Mouse (Mus musculus): ENCODE measurements around the gene Tmem229a. TPM values are rescaled to one million over a fixed set of nuclear protein-coding genes. Genes with fewer than 3 reads are reported as not detected.

Tmem229a gene
- polyA plus RNA-seq, 1 experiment from 2014 or later: 4.6 TPM

GRCm38 (mm10) chr6:24955131-24955945 is 759 bp downstream of the Tmem229a start:
- WGBS: under 1% methylated on average over 89 of the region's 91 CpGs
- ATAC-seq: peak; percentile 91
- no peaks in the 10 kb centered on the region for H3K36me3 ChIP-seq (ENCODE audit: control insufficient read depth, insufficient read depth, low read length)
- H3K4me2 ChIP-seq (ENCODE audit: low read length): peak overlapping the region; percentile 86
- 0 out of 2 replicates have a peak, but pooled peaks cover 4% of the 10 kb centered on the region for H3K4me1 ChIP-seq (ENCODE audit: control insufficient read depth, insufficient read depth, low read length)
- peak overlapping the region; percentile 70 for H3K4me3 ChIP-seq (ENCODE audit: low read depth, low read length)
- H3K9ac ChIP-seq (ENCODE audit: low read depth, low read length): peak overlapping the region; percentile 99
- no peaks in the 10 kb centered on the region; the same call in 1 of the 2 replicates for H3K9me3 ChIP-seq (replicated peaks; ENCODE audit: control insufficient read depth, low read length, poor library complexity, severe bottlenecking)
- H3K27me3 ChIP-seq (ENCODE audit: control insufficient read depth, insufficient read depth, low read depth, low read length): no peaks in the 10 kb centered on the region
- H3K27ac ChIP-seq (ENCODE audit: low read length): peak overlapping the region; percentile 94

GRCm38 (mm10) chr6:24954126-24954525 is 2.0 kb downstream of the Tmem229a start:
- Histone ChIP-seq H3K4me2 (ENCODE audit: low read length) (peak overlapping the region; percentile 86; the same call in 1 of the 2 replicates), H3K27ac (ENCODE audit: low read length) (no peak overlapping the region), H3K9ac (ENCODE audit: low read depth, low read length) (no peak overlapping the region), H3K9me3 (replicated peaks; ENCODE audit: control insufficient read depth, low read length, poor library complexity, severe bottlenecking) (no peaks in the 10 kb centered on the region), H3K4me3 (ENCODE audit: low read depth, low read length) (peak overlapping the region; percentile 70; the same call in 1 of the 2 replicates), H3K36me3 (ENCODE audit: control insufficient read depth, insufficient read depth, low read length) (no peaks in the 10 kb centered on the region), H3K4me1 (ENCODE audit: control insufficient read depth, insufficient read depth, low read length) (0 out of 2 replicates have a peak, but pooled peaks cover 4% of the 10 kb centered on the region), H3K27me3 (ENCODE audit: control insufficient read depth, insufficient read depth, low read depth, low read length) (no peaks in the 10 kb centered on the region)
- WGBS: 79% methylated on average over 5 of the region's 5 CpGs
- no peak for ATAC-seq

GRCm38 (mm10) chr6:24952341-24952740 is 3.8 kb downstream of the Tmem229a start:
- Histone ChIP-seq H3K4me3 (ENCODE audit: low read depth, low read length) (no peak overlapping the region), H3K27me3 (ENCODE audit: control insufficient read depth, insufficient read depth, low read depth, low read length) (no peaks in the 10 kb centered on the region), H3K9ac (ENCODE audit: low read depth, low read length) (no peak overlapping the region), H3K27ac (ENCODE audit: low read length) (no peak overlapping the region), H3K9me3 (replicated peaks; ENCODE audit: control insufficient read depth, low read length, poor library complexity, severe bottlenecking) (no peaks in the 10 kb centered on the region), H3K36me3 (ENCODE audit: control insufficient read depth, insufficient read depth, low read length) (no peaks in the 10 kb centered on the region), H3K4me1 (ENCODE audit: control insufficient read depth, insufficient read depth, low read length) (0 out of 2 replicates have a peak, but pooled peaks cover 4% of the 10 kb centered on the region), H3K4me2 (ENCODE audit: low read length) (no peak overlapping the region)
- 86% methylated on average over 5 of the region's 5 CpGs for WGBS
- no peak for ATAC-seq

DNA sequence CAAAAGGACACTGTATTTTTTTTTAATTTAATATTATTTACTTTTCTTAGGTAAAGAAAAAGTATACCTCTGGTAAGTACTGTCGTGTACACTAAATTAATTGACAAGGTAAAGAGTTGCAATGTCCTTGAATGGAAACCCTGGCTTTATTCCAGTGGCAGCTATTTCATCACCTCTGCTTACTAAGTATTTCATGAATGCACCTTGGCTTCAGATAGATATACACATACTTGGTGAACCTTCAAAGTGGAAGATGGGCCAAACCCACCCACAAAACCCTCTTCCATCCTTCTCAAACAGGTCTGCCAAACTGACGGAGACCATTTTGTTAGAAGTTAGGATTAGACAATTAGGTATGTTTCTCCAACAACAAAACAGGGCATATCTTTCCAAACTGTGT is 5.4 kb downstream of the Tmem229a start:
- Histone ChIP-seq H3K9ac (ENCODE audit: low read depth, low read length) (no peak overlapping the region), H3K4me1 (ENCODE audit: control insufficient read depth, insufficient read depth, low read length) (0 out of 2 replicates have a peak, but pooled peaks cover 4% of the 10 kb centered on the region), H3K27ac (ENCODE audit: low read length) (no peak overlapping the region), H3K4me3 (ENCODE audit: low read depth, low read length) (no peak overlapping the region), H3K36me3 (ENCODE audit: control insufficient read depth, insufficient read depth, low read length) (no peaks in the 10 kb centered on the region), H3K9me3 (replicated peaks; ENCODE audit: control insufficient read depth, low read length, poor library complexity, severe bottlenecking) (no peaks in the 10 kb centered on the region), H3K27me3 (ENCODE audit: control insufficient read depth, insufficient read depth, low read depth, low read length) (no peaks in the 10 kb centered on the region), H3K4me2 (ENCODE audit: low read length) (no peak overlapping the region)
- ATAC-seq: no peak
- 98% methylated on average over 2 of the region's 2 CpGs for WGBS

DNA sequence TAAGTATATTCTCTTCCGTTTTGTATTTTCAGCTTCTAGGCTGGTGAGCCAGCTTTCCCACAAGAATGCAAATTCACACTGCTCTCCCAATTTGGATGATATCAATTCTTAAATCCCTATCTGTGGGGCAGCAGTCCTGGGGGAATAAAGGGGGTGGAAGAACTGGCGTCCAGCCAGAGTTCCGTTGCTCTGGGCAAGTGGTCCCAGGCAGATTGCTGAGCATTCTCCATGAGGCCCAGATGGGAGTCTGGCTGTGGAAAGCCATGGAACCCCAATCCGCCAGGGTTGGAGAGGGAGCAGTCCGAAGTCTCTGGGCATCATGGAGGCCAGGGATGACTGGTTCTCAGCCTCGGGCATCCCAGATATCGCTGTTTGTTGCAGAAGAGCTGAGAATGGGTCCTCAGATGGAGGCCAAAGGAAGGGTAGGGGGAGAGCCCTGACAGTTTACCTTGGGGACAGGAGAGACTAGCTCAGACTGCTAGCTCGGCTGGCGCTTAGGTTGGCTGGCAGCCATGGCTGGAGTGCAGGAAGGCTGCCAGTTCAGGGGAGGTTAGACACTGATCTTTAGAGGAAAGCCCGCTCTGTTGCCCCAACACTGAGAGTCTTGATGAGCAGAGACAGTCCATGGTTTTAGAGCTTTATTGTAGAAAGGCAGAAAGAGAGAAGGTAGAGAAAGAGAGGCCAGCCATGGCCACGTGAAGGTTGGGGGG is 30.9 kb downstream of the Tmem229a start:
- H3K4me3 ChIP-seq (ENCODE audit: low read depth, low read length): no peak overlapping the region
- no peaks in the 10 kb centered on the region for H3K36me3 ChIP-seq (ENCODE audit: control insufficient read depth, insufficient read depth, low read length)
- H3K4me2 ChIP-seq (ENCODE audit: low read length): no peak overlapping the region
- no peaks in the 10 kb centered on the region for H3K4me1 ChIP-seq (ENCODE audit: control insufficient read depth, insufficient read depth, low read length)
- H3K9ac ChIP-seq (ENCODE audit: low read depth, low read length): no peak overlapping the region
- WGBS: 90% methylated on average over 11 of the region's 11 CpGs
- H3K27me3 ChIP-seq (ENCODE audit: control insufficient read depth, insufficient read depth, low read depth, low read length): no peaks in the 10 kb centered on the region
- ATAC-seq: no peak
- H3K9me3 ChIP-seq (replicated peaks; ENCODE audit: control insufficient read depth, low read length, poor library complexity, severe bottlenecking): no peaks in the 10 kb centered on the region
- no peak overlapping the region for H3K27ac ChIP-seq (ENCODE audit: low read length)

- WGBS: 93% methylated on average over 2 of the region's 2 CpGs
Observed at GRCm38 (mm10) chr6:24913591-24913990, 42.5 kb downstream of the Tmem229a start.

GRCm38 (mm10) chr6:24910728-24911105 is 45.4 kb downstream of the Tmem229a start:
- no peaks in the 10 kb centered on the region for H3K4me1 ChIP-seq (ENCODE audit: control insufficient read depth, insufficient read depth, low read length)
- no peaks in the 10 kb centered on the region for H3K9me3 ChIP-seq (replicated peaks; ENCODE audit: control insufficient read depth, low read length, poor library complexity, severe bottlenecking)
- ATAC-seq: no peak
- H3K27ac ChIP-seq (ENCODE audit: low read length): no peak overlapping the region
- no peak overlapping the region for H3K4me2 ChIP-seq (ENCODE audit: low read length)
- no peak overlapping the region for H3K4me3 ChIP-seq (ENCODE audit: low read depth, low read length)
- H3K9ac ChIP-seq (ENCODE audit: low read depth, low read length): no peak overlapping the region
- no peaks in the 10 kb centered on the region for H3K27me3 ChIP-seq (ENCODE audit: control insufficient read depth, insufficient read depth, low read depth, low read length)
- H3K36me3 ChIP-seq (ENCODE audit: control insufficient read depth, insufficient read depth, low read length): no peaks in the 10 kb centered on the region

More at GRCm38 (mm10) chr6:24913591-24913990, 42.5 kb downstream of the Tmem229a start:
- ATAC-seq: no peak
- Histone ChIP-seq H3K4me3 (ENCODE audit: low read depth, low read length) (no peak overlapping the region), H3K4me2 (ENCODE audit: low read length) (no peak overlapping the region), H3K27me3 (ENCODE audit: control insufficient read depth, insufficient read depth, low read depth, low read length) (no peaks in the 10 kb centered on the region), H3K36me3 (ENCODE audit: control insufficient read depth, insufficient read depth, low read length) (no peaks in the 10 kb centered on the region), H3K9ac (ENCODE audit: low read depth, low read length) (no peak overlapping the region), H3K9me3 (replicated peaks; ENCODE audit: control insufficient read depth, low read length, poor library complexity, severe bottlenecking) (no peaks in the 10 kb centered on the region), H3K4me1 (ENCODE audit: control insufficient read depth, insufficient read depth, low read length) (no peaks in the 10 kb centered on the region), H3K27ac (ENCODE audit: low read length) (no peak overlapping the region)

GRCm38 (mm10) chr6:24910016-24910727 is 45.9 kb downstream of the Tmem229a start:
- WGBS: 76% methylated on average over 2 of the region's 2 CpGs
- no peaks in the 10 kb centered on the region for H3K27me3 ChIP-seq (ENCODE audit: control insufficient read depth, insufficient read depth, low read depth, low read length)
- no peak for ATAC-seq

More at GRCm38 (mm10) chr6:24910016-24910727, 45.9 kb downstream of the Tmem229a start:
- Histone ChIP-seq H3K27ac (ENCODE audit: low read length) (no peak overlapping the region), H3K36me3 (ENCODE audit: control insufficient read depth, insufficient read depth, low read length) (no peaks in the 10 kb centered on the region), H3K9ac (ENCODE audit: low read depth, low read length) (no peak overlapping the region), H3K4me2 (ENCODE audit: low read length) (no peak overlapping the region), H3K9me3 (replicated peaks; ENCODE audit: control insufficient read depth, low read length, poor library complexity, severe bottlenecking) (no peaks in the 10 kb centered on the region), H3K4me1 (ENCODE audit: control insufficient read depth, insufficient read depth, low read length) (no peaks in the 10 kb centered on the region), H3K4me3 (ENCODE audit: low read depth, low read length) (no peak overlapping the region)
